Mouse (Mus musculus) midbrain, embryonic 14.5 days (tissue): ENCODE measurements around the gene Herpud1. TPM values are rescaled to one million over a fixed set of nuclear protein-coding genes. Genes with fewer than 3 reads are reported as not detected.

Source experiments
- ATAC-seq: fragments of 200-750 bp; cut with Nextera tagmentation; 2 replicates; pipeline ENCODE4 v1.8.0; 2017; ENCODE audit warnings: moderate number of reproducible peaks, moderate library complexity; ENCODE audit not compliant: low FRiP score, low TSS enrichment
- DNase-seq: peaks from one replicate; pipeline ENCODE4 v3.0.0-alpha.2; 2015
- H3K27ac ChIP-seq: fragments of 300-500 bp; sonication (generic); replicated peaks from 2 replicates; pipeline ENCODE4 v1.5.1; 2014; ENCODE audit warnings: mild to moderate bottlenecking, low read depth, low read length, moderate library complexity
- H3K27me3 ChIP-seq: fragments of 300-500 bp; sonication (generic); 2 replicates; pipeline ENCODE4 v1.6.1; 2014; ENCODE audit warnings: low read length, control low read depth, mixed read lengths; ENCODE audit not compliant: control insufficient read depth, insufficient read depth
- H3K36me3 ChIP-seq: fragments of 300-500 bp; sonication (generic); 2 replicates; pipeline ENCODE4 v1.6.1; 2014; ENCODE audit warnings: low read length, control low read depth; ENCODE audit not compliant: control insufficient read depth, insufficient read depth
- H3K4me1 ChIP-seq: fragments of 300-500 bp; sonication (generic); 2 replicates; pipeline ENCODE4 v1.6.1; 2014; ENCODE audit warnings: mild to moderate bottlenecking, antibody characterized with exemption, low read length, control low read depth; ENCODE audit not compliant: control insufficient read depth, insufficient read depth
- H3K4me2 ChIP-seq: fragments of 300-500 bp; sonication (generic); 2 replicates; pipeline ENCODE4 v1.6.1; 2014; ENCODE audit warnings: mild to moderate bottlenecking, low read length, moderate library complexity
- H3K4me3 ChIP-seq: fragments of 300-500 bp; sonication (generic); replicated peaks from 2 replicates; pipeline ENCODE4 v1.5.1; 2014; ENCODE audit warnings: low read depth, low read length
- H3K9ac ChIP-seq: fragments of 300-500 bp; sonication (generic); replicated peaks from 2 replicates; pipeline ENCODE4 v1.6.1; 2014; ENCODE audit warnings: mild to moderate bottlenecking, low read length, moderate library complexity
- H3K9me3 ChIP-seq: fragments of 300-500 bp; sonication (generic); 2 replicates; pipeline ENCODE4 v1.6.1; 2016; ENCODE audit warnings: low read length, control low read depth, mixed read lengths; ENCODE audit not compliant: control insufficient read depth
- WGBS: fragments of 180-500 bp; shearing (Covaris S2); extraction: QIAGEN DNeasy Blood & Tissue Kit; methylation state at CpG from one replicate; pipeline ENCODE4 v1.1.7; 2014; 5-methylcytosine and 5-hydroxymethylcytosine counted together
- polyA plus RNA-seq: library from polyadenylated mRNA; unstranded; fragments of >200 nt; fragmentation: Nextera tagmentation; extraction: Ambion mirVana; gene quantifications from 2 replicates; pipeline ENCODE4 v1.2.1, GENCODE M21; 2014

Herpud1 gene
- polyA plus RNA-seq, 1 experiment from 2014 or later, result 72.2 TPM

GRCm38 (mm10) chr8:94354069-94354531 is 32.1 kb upstream of the Herpud1 start:
- DNase-seq (no peak), ATAC-seq (no peak)
- Histone ChIP-seq H3K4me1 (no peaks in the 10 kb centered on the region), H3K4me2 (no peak overlapping the region), H3K27ac (no peak overlapping the region), H3K4me3 (no peak overlapping the region), H3K9ac (no peak overlapping the region), H3K9me3 (no peaks in the 10 kb centered on the region), H3K36me3 (no peaks in the 10 kb centered on the region), H3K27me3 (no peaks in the 10 kb centered on the region)
- WGBS, result 86% methylated on average over 7 of the region's 7 CpGs

GRCm38 (mm10) chr8:94354571-94354970 is 31.7 kb upstream of the Herpud1 start:
- no peak for ATAC-seq
- H3K9ac ChIP-seq, result no peak overlapping the region
- H3K4me2 ChIP-seq, result no peak overlapping the region
- H3K36me3 ChIP-seq, result no peaks in the 10 kb centered on the region
- no peaks in the 10 kb centered on the region for H3K9me3 ChIP-seq
- no peak overlapping the region for H3K27ac ChIP-seq
- WGBS, result 89% methylated on average over 4 of the region's 4 CpGs
- no peak overlapping the region for H3K4me3 ChIP-seq
- no peaks in the 10 kb centered on the region for H3K27me3 ChIP-seq
- H3K4me1 ChIP-seq, result no peaks in the 10 kb centered on the region
- no peak for DNase-seq

GRCm38 (mm10) chr8:94357220-94357619 is 29.0 kb upstream of the Herpud1 start:
- no peaks in the 10 kb centered on the region for H3K36me3 ChIP-seq
- 84% methylated on average over 6 of the region's 6 CpGs for WGBS
- H3K9ac ChIP-seq, result no peak overlapping the region
- DNase-seq, result no peak
- H3K4me3 ChIP-seq, result no peak overlapping the region
- no peak overlapping the region for H3K27ac ChIP-seq
- no peaks in the 10 kb centered on the region for H3K9me3 ChIP-seq
- no peaks in the 10 kb centered on the region for H3K4me1 ChIP-seq
- no peak overlapping the region for H3K4me2 ChIP-seq
- no peak for ATAC-seq
- H3K27me3 ChIP-seq, result no peaks in the 10 kb centered on the region

- H3K9me3 ChIP-seq, result no peaks in the 10 kb centered on the region
- 82% methylated on average over 5 of the region's 5 CpGs for WGBS
Measured at GRCm38 (mm10) chr8:94358541-94358940, 27.7 kb upstream of the Herpud1 start.

GRCm38 (mm10) chr8:94361774-94362431 is 24.3 kb upstream of the Herpud1 start:
- no peaks in the 10 kb centered on the region for H3K27me3 ChIP-seq
- H3K36me3 ChIP-seq, result no peaks in the 10 kb centered on the region
- ATAC-seq, result no peak
- DNase-seq, result no peak
- 89% methylated on average over 6 of the region's 6 CpGs for WGBS
- H3K9me3 ChIP-seq, result no peaks in the 10 kb centered on the region
- H3K4me1 ChIP-seq, result no peaks in the 10 kb centered on the region
- H3K4me2 ChIP-seq, result no peak overlapping the region
- H3K27ac ChIP-seq, result no peak overlapping the region
- no peak overlapping the region for H3K9ac ChIP-seq
- no peak overlapping the region for H3K4me3 ChIP-seq

More at GRCm38 (mm10) chr8:94358541-94358940, 27.7 kb upstream of the Herpud1 start:
- no peaks in the 10 kb centered on the region for H3K4me1 ChIP-seq
- no peak overlapping the region for H3K9ac ChIP-seq
- H3K27ac ChIP-seq, result no peak overlapping the region
- no peaks in the 10 kb centered on the region for H3K36me3 ChIP-seq
- no peaks in the 10 kb centered on the region for H3K27me3 ChIP-seq
- DNase-seq (peak; percentile 46), ATAC-seq (no peak)
- H3K4me2 ChIP-seq, result no peak overlapping the region
- no peak overlapping the region for H3K4me3 ChIP-seq

GRCm38 (mm10) chr8:94362607-94363239 is 23.5 kb upstream of the Herpud1 start:
- Histone ChIP-seq H3K27me3 (no peaks in the 10 kb centered on the region), H3K36me3 (no peaks in the 10 kb centered on the region), H3K4me1 (no peaks in the 10 kb centered on the region), H3K27ac (no peak overlapping the region), H3K4me2 (no peak overlapping the region), H3K9me3 (no peaks in the 10 kb centered on the region), H3K4me3 (no peak overlapping the region), H3K9ac (no peak overlapping the region)
- ATAC-seq (no peak), DNase-seq (no peak)
- WGBS, result 83% methylated on average over 7 of the region's 7 CpGs

- DNase-seq, result peak; percentile 28
- ATAC-seq, result no peak
- WGBS, result 59% methylated on average over 4 of the region's 4 CpGs
- Histone ChIP-seq H3K27me3 (no peaks in the 10 kb centered on the region), H3K4me1 (no peaks in the 10 kb centered on the region), H3K9me3 (no peaks in the 10 kb centered on the region), H3K4me3 (no peak overlapping the region), H3K4me2 (no peak overlapping the region), H3K27ac (no peak overlapping the region), H3K36me3 (no peaks in the 10 kb centered on the region), H3K9ac (no peak overlapping the region)
Measured at GRCm38 (mm10) chr8:94363288-94363688, 22.9 kb upstream of the Herpud1 start.

GRCm38 (mm10) chr8:94363906-94364305 is 22.3 kb upstream of the Herpud1 start:
- H3K27ac ChIP-seq, result no peak overlapping the region
- H3K27me3 ChIP-seq, result no peaks in the 10 kb centered on the region
- no peak overlapping the region for H3K9ac ChIP-seq
- no peak overlapping the region for H3K4me2 ChIP-seq
- ATAC-seq, result no peak
- no peak for DNase-seq
- H3K36me3 ChIP-seq, result no peaks in the 10 kb centered on the region
- H3K9me3 ChIP-seq, result no peaks in the 10 kb centered on the region; the same call in 1 of the 2 replicates
- H3K4me3 ChIP-seq, result no peak overlapping the region
- H3K4me1 ChIP-seq, result no peaks in the 10 kb centered on the region
- 91% methylated on average over 2 of the region's 2 CpGs for whole genome bisulfite sequencing
